Mouse (Mus musculus): Measurements from ENCODE around the gene Uspl1. TPM values are rescaled to one million over a fixed set of nuclear protein-coding genes. Genes with fewer than 3 reads are reported as not detected.
A peak's percentile ranks its signal among the peaks of the same experiment; 100 is the strongest.
"Not testable (repeated sequence)": the region's sequence is repeated elsewhere in the genome, so short reads cannot be mapped to it uniquely, and the experiment has no call there.

The Uspl1 gene
- polyA plus RNA-seq (2012; rRNA removed), result 7.8 and 8.5 TPM in 2 replicates

DNA sequence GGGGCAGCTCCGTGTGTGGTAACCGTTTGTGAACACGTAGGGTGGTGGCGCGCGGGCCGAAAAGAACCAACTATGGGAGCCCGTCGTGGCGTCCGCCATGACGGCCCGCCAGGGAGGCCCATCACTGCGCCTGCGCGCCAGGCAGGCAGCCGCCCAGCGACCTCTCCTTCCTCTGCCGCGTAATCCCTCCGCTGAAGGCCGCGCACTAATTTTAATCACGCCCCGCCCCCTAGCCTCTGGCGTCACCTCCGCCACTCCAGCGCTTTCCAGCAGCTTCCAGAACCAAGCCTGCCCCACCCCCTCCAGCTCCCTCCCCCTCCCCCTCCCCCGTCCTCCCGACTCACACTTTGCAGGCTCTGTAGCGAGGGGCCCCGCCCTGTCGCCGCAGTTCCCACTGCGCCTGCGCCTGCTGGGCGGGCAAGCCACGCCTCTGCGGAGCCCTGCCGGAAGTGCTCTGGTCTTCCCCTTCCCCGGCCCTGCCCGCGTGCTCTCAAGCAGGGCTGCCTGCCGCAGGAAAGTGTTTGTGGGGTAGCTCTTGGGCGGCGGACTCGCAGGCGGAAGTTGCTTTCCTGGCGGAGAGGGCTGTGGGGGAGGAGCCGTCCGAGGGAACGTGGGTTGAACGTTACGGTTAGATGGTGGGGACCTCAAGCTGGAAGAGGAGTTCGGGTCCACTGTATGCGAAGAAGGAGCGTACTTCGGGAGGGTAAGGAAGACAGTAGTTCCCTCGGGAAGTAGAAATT, at the start of gene Uspl1, which contains the start of gene Hmgb1:
Uspl1 (plus strand) TSS at position 247 of the 740 bp plus-strand sequence.
Hmgb1 (minus strand) TSS at position 386 of the 740 bp plus-strand sequence.
- TF ChIP-seq POLR2A (IDR thresholded peaks at IDR 0.05; ENCODE audit: low read depth, low read length), result peak; percentile 99
- no peak for TF ChIP-seq CTCF (IDR thresholded peaks at IDR 0.05; ENCODE audit: extremely low read depth, insufficient read depth, insufficient read length, insufficient replicate concordance)
- H3K4me1 ChIP-seq (ENCODE audit: control insufficient read depth, insufficient read depth, insufficient read length), result peaks cover 2% of the 10 kb centered on the region; the same call in 1 of the 2 replicates
- H3K36me3 ChIP-seq (ENCODE audit: control insufficient read depth, insufficient read depth, low read length), result peaks cover 5% of the 10 kb centered on the region; the same call in 1 of the 2 replicates
- H3K27me3 ChIP-seq (ENCODE audit: control insufficient read depth, insufficient read depth, low read length), result no peaks in the 10 kb centered on the region
- under 1% methylated on average over 58 of the region's 59 CpGs for WGBS
- H3K27ac ChIP-seq (ENCODE audit: insufficient read depth, low read length), result peak within 1 kb of the TSS; percentile 96
- DNase-seq (ENCODE audit: low read depth in 1 of 2, low spot score in 2 of 2), result peak; percentile 96 to 97
- H3K4me3 ChIP-seq (ENCODE audit: extremely low read depth, insufficient read depth, insufficient read length), result peak within 1 kb of the TSS; percentile 84

DNA sequence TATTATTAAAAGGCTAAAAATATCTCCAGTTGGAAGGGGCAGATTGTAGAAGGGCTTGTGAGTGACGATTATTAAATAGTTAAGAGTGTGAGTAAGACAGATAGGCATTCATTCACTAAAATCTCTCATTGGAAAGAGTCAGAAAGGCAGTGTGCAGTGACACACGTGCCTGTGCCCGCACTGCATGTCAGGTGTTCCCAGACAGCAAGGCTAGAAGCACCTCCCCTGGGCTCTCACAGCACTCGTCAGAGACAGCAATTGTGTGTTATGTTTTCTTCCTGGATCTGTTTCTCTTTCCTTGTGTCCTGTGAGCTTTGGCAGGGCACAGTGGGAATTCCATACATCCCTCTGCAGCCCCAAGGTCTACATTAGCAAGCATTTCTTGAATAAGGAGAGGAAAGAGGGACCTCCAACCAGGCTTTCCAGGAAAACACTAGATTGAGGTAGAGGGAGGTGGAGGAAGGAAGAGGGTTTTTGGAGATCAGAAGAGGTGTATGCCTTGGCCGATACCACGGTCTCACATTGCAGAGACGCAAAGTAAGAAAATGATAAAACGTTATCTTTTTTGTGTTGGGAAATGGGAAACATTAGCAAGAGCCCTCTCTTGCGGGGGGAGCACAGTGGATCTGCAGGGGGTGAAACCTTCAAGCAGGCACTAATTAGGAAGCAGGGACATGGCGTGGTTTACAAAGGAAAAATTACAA, 49.2 kb upstream of the Uspl1 start:
- Histone ChIP-seq H3K4me3 (ENCODE audit: extremely low read depth, insufficient read depth, insufficient read length) (no peak overlapping the region), H3K4me1 (ENCODE audit: control insufficient read depth, insufficient read depth, insufficient read length) (no peaks in the 10 kb centered on the region), H3K36me3 (ENCODE audit: control insufficient read depth, insufficient read depth, low read length) (no peaks in the 10 kb centered on the region), H3K27me3 (ENCODE audit: control insufficient read depth, insufficient read depth, low read length) (no peaks in the 10 kb centered on the region), H3K27ac (ENCODE audit: insufficient read depth, low read length) (no peak overlapping the region)
- DNase-seq (ENCODE audit: low read depth in 1 of 2, low spot score in 2 of 2), result no peak
- 67% methylated on average over 10 of the region's 10 CpGs for WGBS
- TF ChIP-seq POLR2A (IDR thresholded peaks at IDR 0.05; ENCODE audit: low read depth, low read length), result no peak
- TF ChIP-seq CTCF (IDR thresholded peaks at IDR 0.05; ENCODE audit: extremely low read depth, insufficient read depth, insufficient read length, insufficient replicate concordance), result no peak

DNA sequence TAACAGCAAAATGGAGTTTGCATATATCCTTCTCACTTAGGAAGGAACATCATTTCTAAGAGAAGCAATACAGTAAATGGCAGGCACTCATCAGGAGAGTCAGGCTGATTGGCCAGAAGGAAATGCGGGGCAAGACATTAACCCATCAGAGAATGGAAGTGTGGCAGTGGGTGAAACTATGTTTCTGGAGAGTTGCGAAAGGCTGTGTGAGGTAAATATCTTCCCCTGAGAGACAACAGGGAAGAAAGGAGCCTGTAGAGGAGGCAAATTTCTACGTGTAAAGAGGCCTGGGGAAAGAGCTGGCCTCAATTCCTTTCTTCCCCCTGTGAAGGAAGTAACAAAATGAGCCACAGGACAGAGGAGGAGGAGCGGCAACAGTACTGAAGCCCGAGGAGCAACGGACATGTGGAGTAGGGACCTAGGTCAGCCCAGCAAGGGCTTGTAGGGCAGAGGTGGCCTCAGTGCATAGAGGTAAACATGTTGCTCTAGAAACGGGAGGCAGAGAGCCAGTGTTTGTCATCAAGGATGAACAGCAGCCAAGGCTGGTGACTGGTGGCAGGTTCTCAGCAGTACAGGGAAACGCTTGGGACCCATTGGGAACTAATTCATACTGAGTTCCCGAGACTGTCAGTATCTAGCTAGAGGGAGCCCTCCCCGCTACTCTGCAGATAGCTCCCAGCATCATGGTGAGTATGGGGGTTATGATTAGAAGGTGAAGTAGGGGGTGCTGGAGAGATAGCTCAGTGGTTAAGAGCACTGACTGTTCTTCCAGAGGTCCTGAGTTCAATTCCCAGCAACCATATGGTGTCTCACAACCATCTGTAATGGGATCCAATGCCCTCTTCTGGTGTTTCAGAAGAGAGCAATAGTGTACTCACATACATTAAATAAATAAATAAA, 48.4 kb upstream of the Uspl1 start:
- H3K27ac ChIP-seq (ENCODE audit: insufficient read depth, low read length), result no peak overlapping the region
- DNase-seq (ENCODE audit: low read depth in 1 of 2, low spot score in 2 of 2), result no peak

GRCm38 (mm10) chr5:149136933-149137365, 47.2 kb upstream of the Uspl1 start:
- no peak for TF ChIP-seq POLR2A (IDR thresholded peaks at IDR 0.05; ENCODE audit: low read depth, low read length)
- TF ChIP-seq CTCF (IDR thresholded peaks at IDR 0.05; ENCODE audit: extremely low read depth, insufficient read depth, insufficient read length, insufficient replicate concordance), result no peak
- 51% methylated on average over 4 of the region's 4 CpGs for WGBS
- Histone ChIP-seq H3K27ac (ENCODE audit: insufficient read depth, low read length) (no peak overlapping the region), H3K4me3 (ENCODE audit: extremely low read depth, insufficient read depth, insufficient read length) (no peak overlapping the region), H3K4me1 (ENCODE audit: control insufficient read depth, insufficient read depth, insufficient read length) (no peaks in the 10 kb centered on the region), H3K36me3 (ENCODE audit: control insufficient read depth, insufficient read depth, low read length) (no peaks in the 10 kb centered on the region), H3K27me3 (ENCODE audit: control insufficient read depth, insufficient read depth, low read length) (no peaks in the 10 kb centered on the region)
- no peak for DNase-seq (ENCODE audit: low read depth in 1 of 2, low spot score in 2 of 2)

More for the DNA sequence above, 48.4 kb upstream of the Uspl1 start:
- no peak for TF ChIP-seq POLR2A (IDR thresholded peaks at IDR 0.05; ENCODE audit: low read depth, low read length)
- no peak for TF ChIP-seq CTCF (IDR thresholded peaks at IDR 0.05; ENCODE audit: extremely low read depth, insufficient read depth, insufficient read length, insufficient replicate concordance)
- no peak overlapping the region for H3K4me3 ChIP-seq (ENCODE audit: extremely low read depth, insufficient read depth, insufficient read length)
- no peaks in the 10 kb centered on the region for H3K4me1 ChIP-seq (ENCODE audit: control insufficient read depth, insufficient read depth, insufficient read length)
- no peaks in the 10 kb centered on the region for H3K27me3 ChIP-seq (ENCODE audit: control insufficient read depth, insufficient read depth, low read length)
- H3K36me3 ChIP-seq (ENCODE audit: control insufficient read depth, insufficient read depth, low read length), result no peaks in the 10 kb centered on the region
- WGBS, result 86% methylated on average over 10 of the region's 10 CpGs

GRCm38 (mm10) chr5:149137447-149137846, 46.7 kb upstream of the Uspl1 start:
- no peak for TF ChIP-seq CTCF (IDR thresholded peaks at IDR 0.05; ENCODE audit: extremely low read depth, insufficient read depth, insufficient read length, insufficient replicate concordance)
- no peak for TF ChIP-seq POLR2A (IDR thresholded peaks at IDR 0.05; ENCODE audit: low read depth, low read length)
- H3K27me3 ChIP-seq (ENCODE audit: control insufficient read depth, insufficient read depth, low read length), result no peaks in the 10 kb centered on the region
- no peaks in the 10 kb centered on the region for H3K4me1 ChIP-seq (ENCODE audit: control insufficient read depth, insufficient read depth, insufficient read length)
- WGBS, result 65% methylated on average over 3 of the region's 3 CpGs
- DNase-seq (ENCODE audit: low read depth in 1 of 2, low spot score in 2 of 2), result no peak
- no peak overlapping the region for H3K4me3 ChIP-seq (ENCODE audit: extremely low read depth, insufficient read depth, insufficient read length)
- no peaks in the 10 kb centered on the region for H3K36me3 ChIP-seq (ENCODE audit: control insufficient read depth, insufficient read depth, low read length)
- no peak overlapping the region for H3K27ac ChIP-seq (ENCODE audit: insufficient read depth, low read length)

DNA sequence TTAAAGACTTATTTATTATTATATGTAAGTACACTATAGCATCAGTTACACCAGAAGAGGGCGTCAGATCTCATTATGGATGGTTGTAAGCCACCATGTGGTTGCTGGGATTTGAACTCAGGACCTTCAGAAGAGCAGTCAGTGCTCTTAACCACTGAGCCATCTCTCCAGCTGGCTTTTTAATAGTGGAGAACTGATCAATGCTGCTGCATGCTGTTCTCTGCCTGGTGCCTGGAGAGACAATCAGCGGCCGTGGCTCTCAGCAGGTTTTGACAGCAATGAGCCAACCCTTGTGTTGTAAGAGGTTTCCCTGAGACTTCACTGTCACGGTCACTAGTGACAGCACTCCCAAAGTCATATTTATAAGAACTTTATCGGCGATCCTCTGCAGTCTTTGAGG, 46.1 kb upstream of the Uspl1 start:
- H3K36me3 ChIP-seq (ENCODE audit: control insufficient read depth, insufficient read depth, low read length); H3K27me3 ChIP-seq (ENCODE audit: control insufficient read depth, insufficient read depth, low read length); H3K4me1 ChIP-seq (ENCODE audit: control insufficient read depth, insufficient read depth, insufficient read length); DNase-seq (ENCODE audit: low read depth in 1 of 2, low spot score in 2 of 2); H3K4me3 ChIP-seq (ENCODE audit: extremely low read depth, insufficient read depth, insufficient read length); H3K27ac ChIP-seq (ENCODE audit: insufficient read depth, low read length): not testable (repeated sequence)
- 95% methylated on average over 6 of the region's 6 CpGs for WGBS
